Mouse (Mus musculus): ENCODE data around the gene 2410004P03Rik. TPM values are rescaled to one million over a fixed set of nuclear protein-coding genes. Genes with fewer than 3 reads are reported as not detected.
"Not testable (repeated sequence)": the region's sequence is repeated elsewhere in the genome, so short reads cannot be mapped to it uniquely, and the experiment has no call there.

2410004P03Rik gene
- polyA plus RNA-seq, 1 experiment from 2014 or later, result 0.61 TPM

DNA sequence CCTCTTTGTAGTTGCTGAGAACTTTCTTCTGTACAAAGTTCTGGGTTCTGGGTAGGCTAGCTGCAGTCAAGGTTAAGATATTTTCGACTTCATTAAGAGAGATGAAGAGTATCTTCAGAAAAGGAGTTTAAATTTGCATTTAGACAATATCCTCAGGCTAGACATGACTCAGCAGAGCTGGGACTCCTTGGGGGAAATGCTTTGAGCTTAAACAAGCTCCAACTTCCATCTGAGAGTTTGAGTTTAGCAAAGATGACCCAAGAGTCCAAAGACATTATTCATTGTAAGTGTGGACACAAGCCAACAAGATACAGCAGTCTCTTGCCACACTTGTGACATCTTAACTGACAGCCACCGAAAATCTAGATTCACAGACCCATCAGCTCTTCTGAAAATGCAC is 27.9 kb upstream of the 2410004P03Rik start:
- no peaks in the 10 kb centered on the region for H3K9me3 ChIP-seq
- 68% methylated on average over 2 of the region's 2 CpGs for WGBS
- ATAC-seq (ENCODE audit: insufficient number of reproducible peaks, insufficient read depth, low FRiP score, low TSS enrichment), result no peak

DNA sequence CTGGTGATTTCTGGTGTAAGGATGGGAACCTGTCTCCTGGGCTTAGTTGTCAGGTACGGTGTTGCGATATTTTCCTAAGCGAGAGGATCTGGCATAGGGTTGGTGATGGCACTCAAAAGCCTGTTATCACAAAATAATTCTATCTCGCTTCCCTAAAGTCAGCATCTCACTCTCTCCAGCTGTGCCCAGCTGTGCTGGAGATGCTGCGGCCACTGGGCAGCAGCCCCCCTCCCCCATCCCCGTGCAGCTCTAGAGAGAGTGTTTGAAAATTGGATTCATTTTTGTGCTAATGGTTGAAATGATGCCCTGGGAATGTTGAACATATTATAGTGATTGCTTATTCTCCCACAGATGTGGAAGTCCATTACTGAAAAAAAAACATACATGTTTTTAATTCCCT is 26.7 kb upstream of the 2410004P03Rik start:
- H3K27ac ChIP-seq, result no peak overlapping the region
- no peaks in the 10 kb centered on the region for H3K9me3 ChIP-seq
- 66% methylated on average over 6 of the region's 6 CpGs for WGBS
- H3K27me3 ChIP-seq, result no peaks in the 10 kb centered on the region
- H3K9ac ChIP-seq, result no peak overlapping the region
- no peak overlapping the region for H3K4me2 ChIP-seq (replicated peaks)
- ATAC-seq (ENCODE audit: insufficient number of reproducible peaks, insufficient read depth, low FRiP score, low TSS enrichment), result no peak
- H3K36me3 ChIP-seq, result no peaks in the 10 kb centered on the region
- H3K4me1 ChIP-seq, result no peaks in the 10 kb centered on the region
- H3K4me3 ChIP-seq, result no peak overlapping the region

More for the DNA sequence above, 27.9 kb upstream of the 2410004P03Rik start:
- Histone ChIP-seq H3K9ac (no peak overlapping the region), H3K27me3 (no peaks in the 10 kb centered on the region), H3K27ac (no peak overlapping the region), H3K36me3 (no peaks in the 10 kb centered on the region), H3K4me1 (no peaks in the 10 kb centered on the region), H3K4me2 (replicated peaks) (no peak overlapping the region), H3K4me3 (no peak overlapping the region)

DNA sequence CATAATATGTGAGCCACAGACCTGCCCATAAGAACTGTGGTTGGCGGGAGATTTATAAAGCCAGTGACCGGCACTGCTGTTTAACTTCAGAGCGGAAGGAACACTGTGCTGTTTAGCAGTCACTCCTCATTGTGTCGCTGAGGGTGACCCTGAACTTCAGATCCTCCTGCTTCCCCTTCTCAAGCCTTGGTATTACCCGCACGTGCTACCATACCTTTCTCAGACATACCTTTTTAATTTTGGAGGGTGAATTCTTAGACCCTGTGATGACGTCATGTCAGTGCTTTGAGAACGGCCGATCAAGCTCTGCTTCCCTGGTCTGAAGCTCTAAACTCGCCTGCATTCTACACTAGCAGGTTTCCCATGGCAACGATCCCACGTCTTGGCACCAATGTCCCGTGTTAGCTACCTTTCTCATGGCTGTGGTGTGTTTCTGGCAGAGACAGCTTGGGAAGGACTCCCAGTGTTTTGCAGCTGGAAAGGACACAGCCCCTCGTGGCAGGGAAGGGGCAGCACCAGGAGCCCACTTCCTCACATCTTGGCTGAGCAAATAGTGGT is 25.6 kb upstream of the 2410004P03Rik start:
- Histone ChIP-seq H3K36me3 (no peaks in the 10 kb centered on the region), H3K4me1 (no peaks in the 10 kb centered on the region), H3K27ac (no peak overlapping the region), H3K9me3 (no peaks in the 10 kb centered on the region), H3K27me3 (no peaks in the 10 kb centered on the region), H3K4me2 (replicated peaks) (no peak overlapping the region), H3K4me3 (no peak overlapping the region), H3K9ac (no peak overlapping the region)
- WGBS, result 66% methylated on average over 14 of the region's 14 CpGs
- ATAC-seq (ENCODE audit: insufficient number of reproducible peaks, insufficient read depth, low FRiP score, low TSS enrichment), result no peak

DNA sequence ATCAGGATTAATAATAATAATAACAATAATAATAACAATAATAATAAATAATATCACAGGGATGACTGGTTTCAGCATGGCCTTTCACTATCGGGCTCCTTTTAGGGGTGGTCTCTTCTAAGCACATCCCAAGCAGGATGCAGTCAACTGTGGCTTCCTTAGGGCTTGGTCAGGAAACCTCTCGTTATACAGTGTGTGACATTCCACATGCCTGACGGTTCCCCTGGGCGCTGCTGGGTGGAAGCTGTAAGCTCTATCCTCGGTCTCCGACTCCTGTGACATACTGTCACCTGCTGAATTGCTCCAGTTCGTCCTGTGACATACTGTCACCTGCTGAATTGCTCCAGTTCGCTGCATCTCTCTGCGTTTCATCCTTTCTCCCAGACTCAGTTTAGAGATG is 25.0 kb upstream of the 2410004P03Rik start:
- Histone ChIP-seq H3K4me1 (no peaks in the 10 kb centered on the region), H3K9ac (no peak overlapping the region), H3K27ac (no peak overlapping the region), H3K4me2 (replicated peaks) (no peak overlapping the region), H3K9me3 (no peaks in the 10 kb centered on the region), H3K36me3 (no peaks in the 10 kb centered on the region), H3K27me3 (no peaks in the 10 kb centered on the region), H3K4me3 (no peak overlapping the region)
- 65% methylated on average over 9 of the region's 9 CpGs for WGBS
- no peak for ATAC-seq (ENCODE audit: insufficient number of reproducible peaks, insufficient read depth, low FRiP score, low TSS enrichment)

DNA sequence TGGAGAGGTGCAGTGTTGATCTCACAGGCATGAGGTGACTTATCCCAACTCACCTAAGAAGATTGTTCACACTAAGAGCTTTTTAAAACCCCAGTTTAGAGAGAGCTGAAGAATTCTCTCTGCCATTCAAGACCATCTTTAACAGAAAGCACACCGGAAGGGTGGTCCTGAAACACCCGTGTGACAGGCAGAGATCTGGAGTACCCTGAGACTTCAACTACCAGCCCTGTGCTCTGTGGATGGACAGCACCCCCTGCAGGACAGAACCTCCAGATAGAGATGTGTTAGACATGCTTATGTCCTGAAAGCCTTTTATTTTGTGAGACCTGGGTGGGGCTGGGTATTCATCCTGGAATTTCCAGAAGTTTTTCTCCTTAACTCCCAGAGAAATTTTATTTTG is 23.6 kb upstream of the 2410004P03Rik start:
- no peak overlapping the region for H3K9ac ChIP-seq
- H3K9me3 ChIP-seq, result no peaks in the 10 kb centered on the region
- H3K36me3 ChIP-seq, result no peaks in the 10 kb centered on the region
- ATAC-seq (ENCODE audit: insufficient number of reproducible peaks, insufficient read depth, low FRiP score, low TSS enrichment), result no peak
- no peak overlapping the region for H3K4me3 ChIP-seq
- no peak overlapping the region for H3K4me2 ChIP-seq (replicated peaks)
- WGBS, result 63% methylated on average over 2 of the region's 2 CpGs
- H3K27me3 ChIP-seq, result no peaks in the 10 kb centered on the region
- H3K4me1 ChIP-seq, result no peaks in the 10 kb centered on the region
- H3K27ac ChIP-seq, result no peak overlapping the region

DNA sequence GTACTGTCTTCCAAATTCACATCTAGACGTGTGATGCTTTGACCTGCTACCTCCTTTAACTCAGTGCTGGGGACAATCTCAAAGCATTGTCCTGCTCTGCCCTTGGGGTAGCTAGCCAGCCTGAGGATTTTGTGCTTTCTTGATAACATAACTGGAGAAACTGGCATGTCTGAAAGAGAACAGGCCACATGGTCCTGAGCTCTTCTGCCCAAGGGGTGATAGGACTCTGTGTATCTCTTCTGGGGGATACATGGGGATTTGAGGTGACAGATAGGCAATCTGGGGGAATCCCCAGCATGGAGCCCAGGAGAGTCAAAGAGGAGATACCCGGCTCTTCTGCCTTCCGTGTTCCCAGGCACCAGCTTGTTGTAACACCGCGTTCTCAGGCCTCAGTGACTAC is 23.1 kb upstream of the 2410004P03Rik start:
- no peak overlapping the region for H3K9ac ChIP-seq
- H3K27ac ChIP-seq, result no peak overlapping the region
- no peak overlapping the region for H3K4me3 ChIP-seq
- no peaks in the 10 kb centered on the region for H3K27me3 ChIP-seq
- WGBS, result 79% methylated on average over 5 of the region's 5 CpGs
- no peaks in the 10 kb centered on the region for H3K36me3 ChIP-seq
- no peak overlapping the region for H3K4me2 ChIP-seq (replicated peaks)
- no peaks in the 10 kb centered on the region for H3K4me1 ChIP-seq
- no peaks in the 10 kb centered on the region for H3K9me3 ChIP-seq
- no peak for ATAC-seq (ENCODE audit: insufficient number of reproducible peaks, insufficient read depth, low FRiP score, low TSS enrichment)

DNA sequence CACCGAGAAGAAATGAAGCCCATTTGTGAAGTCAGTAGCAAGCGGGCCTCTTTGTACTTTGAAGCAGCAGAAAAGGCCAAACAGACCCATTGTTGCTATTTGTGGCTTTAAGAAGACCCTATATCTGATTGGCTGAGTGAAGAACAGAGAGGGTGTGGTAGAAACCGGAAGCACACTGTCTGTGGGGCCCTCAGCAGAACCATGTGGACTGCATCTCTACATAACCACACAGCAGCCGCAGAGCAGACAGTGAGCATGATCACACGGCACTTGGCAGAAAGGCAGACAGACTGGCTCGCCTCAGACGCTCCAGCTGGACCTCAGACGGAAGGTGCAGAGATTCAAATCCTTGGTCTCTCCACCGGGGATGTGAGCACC is 21.9 kb upstream of the 2410004P03Rik start:
- no peak overlapping the region for H3K9ac ChIP-seq
- H3K4me1 ChIP-seq, result no peaks in the 10 kb centered on the region
- H3K4me3 ChIP-seq, result no peak overlapping the region
- no peaks in the 10 kb centered on the region for H3K36me3 ChIP-seq
- WGBS, result 76% methylated on average over 9 of the region's 9 CpGs
- no peak overlapping the region for H3K4me2 ChIP-seq (replicated peaks)
- no peak for ATAC-seq (ENCODE audit: insufficient number of reproducible peaks, insufficient read depth, low FRiP score, low TSS enrichment)
- H3K27ac ChIP-seq, result no peak overlapping the region
- no peaks in the 10 kb centered on the region for H3K27me3 ChIP-seq
- H3K9me3 ChIP-seq, result no peaks in the 10 kb centered on the region

DNA sequence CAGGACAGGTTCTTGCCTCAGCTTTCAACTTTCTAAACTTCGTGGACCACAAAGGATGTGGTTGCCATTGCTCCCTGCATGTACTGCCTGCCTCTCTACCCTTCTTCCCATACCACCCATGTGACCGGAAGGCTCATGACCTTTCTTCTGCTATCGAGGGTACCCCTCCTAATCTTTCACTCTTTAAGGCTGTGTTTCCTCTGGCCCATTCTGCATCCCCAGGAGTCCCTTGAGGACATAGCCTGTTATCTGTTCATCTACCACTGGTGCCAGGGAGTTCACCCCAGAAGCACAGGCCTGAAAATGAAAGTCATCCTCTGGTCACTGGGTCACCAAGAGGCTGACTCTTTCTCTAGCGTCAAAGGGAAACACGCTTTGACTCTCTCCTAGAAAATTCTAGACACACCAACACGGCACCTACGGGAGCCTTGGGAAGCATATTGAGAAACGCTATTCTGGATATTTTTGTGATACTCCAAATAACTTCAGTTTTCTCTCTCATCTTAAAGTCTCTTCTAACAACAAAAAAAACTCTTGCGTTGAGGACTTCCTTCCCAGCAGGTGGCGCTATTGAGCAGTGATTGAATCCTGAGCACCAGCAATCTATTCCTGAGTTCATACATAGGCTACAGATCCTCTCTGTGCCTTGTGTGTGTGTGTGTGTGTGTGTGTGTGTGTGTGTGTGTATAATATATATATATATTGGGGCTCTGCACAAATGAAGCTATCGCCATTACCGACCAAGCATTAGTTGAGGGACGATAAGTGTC is 21.4 kb upstream of the 2410004P03Rik start:
- Histone ChIP-seq H3K9me3 (no peaks in the 10 kb centered on the region), H3K36me3 (no peaks in the 10 kb centered on the region), H3K4me1 (no peaks in the 10 kb centered on the region), H3K27ac (no peak overlapping the region), H3K9ac (no peak overlapping the region; the same call in 1 of the 2 replicates), H3K4me2 (replicated peaks) (no peak overlapping the region), H3K4me3 (no peak overlapping the region), H3K27me3 (no peaks in the 10 kb centered on the region)
- whole genome bisulfite sequencing, result 38% methylated on average over 13 of the region's 13 CpGs
- ATAC-seq (ENCODE audit: insufficient number of reproducible peaks, insufficient read depth, low FRiP score, low TSS enrichment), result no peak

DNA sequence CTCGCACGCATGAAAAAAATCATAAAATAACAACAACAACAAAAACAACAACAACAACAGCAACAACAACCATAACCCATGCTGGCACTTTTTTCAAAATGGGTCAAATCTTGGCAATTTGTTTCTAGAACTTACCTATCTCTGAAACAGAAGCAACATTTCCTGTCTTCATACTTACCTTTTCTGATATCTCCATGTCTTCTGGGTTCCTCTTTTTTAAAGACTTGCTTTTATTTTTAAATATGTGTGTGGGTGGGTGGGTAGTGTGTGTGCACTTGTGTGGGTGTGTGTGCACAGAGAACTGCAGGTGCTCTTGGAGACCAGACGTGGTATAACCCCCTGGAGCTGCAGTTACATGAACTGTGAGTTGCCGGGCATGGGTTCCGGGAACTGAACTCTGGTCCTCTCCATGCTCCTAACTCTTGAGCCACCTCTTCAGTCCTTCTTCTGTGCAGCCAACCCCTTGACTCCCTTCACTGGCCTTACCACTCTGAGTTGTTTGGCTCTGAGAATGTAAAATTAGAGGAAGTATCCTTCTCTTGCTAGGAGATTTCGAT is 13.1 kb upstream of the 2410004P03Rik start:
- no peak overlapping the region for H3K27ac ChIP-seq
- no peaks in the 10 kb centered on the region for H3K9me3 ChIP-seq
- no peak overlapping the region for H3K9ac ChIP-seq
- no peaks in the 10 kb centered on the region for H3K4me1 ChIP-seq
- 90% methylated on average over 6 of the region's 6 CpGs for WGBS
- H3K4me2 ChIP-seq (replicated peaks), result no peak overlapping the region
- H3K36me3 ChIP-seq, result no peaks in the 10 kb centered on the region
- H3K4me3 ChIP-seq, result no peak overlapping the region
- ATAC-seq (ENCODE audit: insufficient number of reproducible peaks, insufficient read depth, low FRiP score, low TSS enrichment), result no peak
- no peaks in the 10 kb centered on the region for H3K27me3 ChIP-seq

DNA sequence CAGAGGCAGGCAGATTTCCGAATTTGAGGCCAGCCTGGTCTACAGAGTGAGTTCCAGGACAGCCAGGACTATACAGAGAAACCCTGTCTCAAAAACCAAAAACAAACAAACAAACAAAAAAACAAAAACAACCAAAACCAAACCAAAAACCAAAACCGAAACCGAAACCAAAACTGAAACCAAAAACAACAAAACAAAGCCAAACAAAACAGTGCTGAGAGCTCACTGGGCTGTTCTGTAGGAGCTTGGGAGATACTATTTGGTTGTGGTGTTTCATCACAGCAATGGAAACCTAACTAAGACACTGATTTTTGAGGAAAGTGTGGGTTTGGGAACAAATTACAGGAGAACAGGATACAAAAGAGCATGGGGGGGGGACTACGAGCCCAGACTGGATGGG is 10.6 kb upstream of the 2410004P03Rik start:
- H3K27ac ChIP-seq, result no peak overlapping the region
- ATAC-seq (ENCODE audit: insufficient number of reproducible peaks, insufficient read depth, low FRiP score, low TSS enrichment), result no peak
- no peaks in the 10 kb centered on the region for H3K4me1 ChIP-seq
- WGBS, result 83% methylated on average over 4 of the region's 4 CpGs
- no peaks in the 10 kb centered on the region for H3K9me3 ChIP-seq
- no peak overlapping the region for H3K4me3 ChIP-seq
- H3K9ac ChIP-seq, result no peak overlapping the region
- H3K4me2 ChIP-seq (replicated peaks), result no peak overlapping the region
- no peaks in the 10 kb centered on the region for H3K27me3 ChIP-seq
- H3K36me3 ChIP-seq, result no peaks in the 10 kb centered on the region

DNA sequence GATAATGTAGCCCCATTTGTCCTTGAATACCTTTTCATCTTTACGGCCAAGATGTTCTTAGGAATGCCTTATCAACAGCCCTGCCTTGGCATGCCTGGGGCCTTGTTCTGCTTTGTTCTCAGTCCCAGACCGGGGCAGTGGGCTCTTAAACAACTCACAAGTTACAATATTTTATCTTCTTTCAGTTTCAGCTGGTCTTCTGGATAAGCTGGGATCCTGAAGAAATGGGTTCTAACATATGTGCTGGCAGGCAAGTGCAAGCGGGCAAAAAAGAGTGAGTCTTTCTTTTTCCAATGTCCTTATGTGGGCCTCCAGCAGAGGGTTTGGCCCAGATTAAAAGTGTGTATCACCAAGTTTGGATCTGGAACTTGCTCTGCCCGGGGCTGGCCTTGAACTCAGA is 9.6 kb upstream of the 2410004P03Rik start:
- not testable (repeated sequence) for H3K9ac ChIP-seq; H3K4me2 ChIP-seq (replicated peaks); H3K4me1 ChIP-seq; H3K36me3 ChIP-seq; H3K27me3 ChIP-seq; ATAC-seq (ENCODE audit: insufficient number of reproducible peaks, insufficient read depth, low FRiP score, low TSS enrichment); H3K9me3 ChIP-seq; H3K4me3 ChIP-seq; H3K27ac ChIP-seq
- WGBS, result 89% methylated on average over 4 of the region's 4 CpGs

DNA sequence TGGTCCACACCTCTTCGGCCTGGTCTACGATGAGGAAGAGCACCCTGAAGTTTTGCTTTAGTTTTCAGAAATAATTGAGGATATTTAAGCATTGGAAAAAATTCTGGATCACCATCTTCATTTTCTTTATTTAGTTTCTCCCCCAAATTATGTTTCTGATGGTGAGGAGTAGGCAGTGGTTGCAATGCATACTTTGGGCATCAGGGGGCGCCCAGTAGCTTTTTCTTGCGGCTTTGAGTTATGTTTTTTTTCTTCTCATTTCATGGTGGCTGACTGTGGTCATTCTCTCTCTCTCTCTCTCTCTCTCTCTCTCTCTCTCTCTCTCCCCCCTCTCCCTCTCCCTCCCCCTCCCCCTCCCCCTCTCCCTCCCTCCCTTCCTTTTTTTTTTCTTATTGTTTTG is 6.9 kb upstream of the 2410004P03Rik start:
- no peaks in the 10 kb centered on the region for H3K4me1 ChIP-seq
- 25% methylated on average over 4 of the region's 4 CpGs for WGBS
- no peaks in the 10 kb centered on the region for H3K9me3 ChIP-seq
- no peaks in the 10 kb centered on the region for H3K27me3 ChIP-seq
- H3K4me2 ChIP-seq (replicated peaks), result no peak overlapping the region
- no peak overlapping the region for H3K4me3 ChIP-seq
- ATAC-seq (ENCODE audit: insufficient number of reproducible peaks, insufficient read depth, low FRiP score, low TSS enrichment), result no peak
- H3K9ac ChIP-seq, result no peak overlapping the region
- no peak overlapping the region for H3K27ac ChIP-seq
- H3K36me3 ChIP-seq, result no peaks in the 10 kb centered on the region
